Mouse (Mus musculus) myocyte (in vitro differentiated cells): Measurements from ENCODE around the gene Tspan11. TPM values are rescaled to one million over a fixed set of nuclear protein-coding genes. Genes with fewer than 3 reads are reported as not detected.
A peak's percentile ranks its signal among the peaks of the same experiment; 100 is the strongest.

Experiments used
- H3K27me3 ChIP-seq: one replicate; pipeline ENCODE4 v1.6.1; 2011; ENCODE audit not compliant: control insufficient read depth, insufficient read depth, insufficient read length
- H3K36me3 ChIP-seq: one replicate; pipeline ENCODE4 v1.6.1; 2011; ENCODE audit not compliant: control insufficient read depth, insufficient read depth
- H3K4me2 ChIP-seq: one replicate; pipeline ENCODE4 v1.6.1; 2011; ENCODE audit warnings: low read depth, control low read depth
- H3K4me3 ChIP-seq: one replicate; pipeline ENCODE4 v1.5.1; 2011; ENCODE audit warnings: mild to moderate bottlenecking, control low read depth, moderate library complexity
- H3K79me2 ChIP-seq: one replicate; pipeline ENCODE4 v1.6.1; 2011; ENCODE audit not compliant: control insufficient read depth, insufficient read depth
- H3ac ChIP-seq: one replicate; pipeline ENCODE4 v1.6.1; 2011; ENCODE audit not compliant: control insufficient read depth, insufficient read length
- CEBPB ChIP-seq: IDR thresholded peaks from 2 replicates; pipeline ENCODE4 v1.6.1; 2011; ENCODE audit warnings: mild to moderate bottlenecking, moderate library complexity; ENCODE audit not compliant: poor library complexity, insufficient read depth, severe bottlenecking
- E2F4 ChIP-seq: IDR thresholded peaks from one replicate; pipeline ENCODE4 v1.6.1; 2011; ENCODE audit warnings: mild to moderate bottlenecking, control low read depth, moderate library complexity; ENCODE audit not compliant: insufficient read depth
- MAX ChIP-seq: IDR thresholded peaks from one replicate; pipeline ENCODE4 v1.6.1; 2011; ENCODE audit warnings: low read depth, mild to moderate bottlenecking, control low read depth
- MYOD1 ChIP-seq, 3 experiments: IDR thresholded peaks; one replicate each; pipeline ENCODE4 v1.6.1; 2011; ENCODE audit warnings: control low read depth in 2 of 3, low read depth in 2 of 3, mild to moderate bottlenecking in 2 of 3, moderate library complexity in 1 of 3; ENCODE audit not compliant: insufficient read length in 2 of 3, control insufficient read depth in 1 of 3
- MYOG ChIP-seq, 3 experiments: IDR thresholded peaks; one replicate each; pipeline ENCODE4 v1.6.1; 2011; ENCODE audit warnings: control low read depth in 2 of 3, low read depth in 2 of 3, mild to moderate bottlenecking in 2 of 3; ENCODE audit not compliant: insufficient read length in 2 of 3, control insufficient read depth in 1 of 3, insufficient read depth in 1 of 3
- POLR2A ChIP-seq: IDR thresholded peaks from one replicate; pipeline ENCODE4 v1.6.1; 2011; ENCODE audit warnings: low read depth, mild to moderate bottlenecking, control low read depth, moderate library complexity; ENCODE audit not compliant: insufficient read length
- POLR2AphosphoS2 ChIP-seq: IDR thresholded peaks from one replicate; pipeline ENCODE4 v1.6.1; 2011; ENCODE audit warnings: low read depth, control low read depth; ENCODE audit not compliant: insufficient read length
- REST ChIP-seq: IDR thresholded peaks from one replicate; pipeline ENCODE4 v1.6.1; 2011; ENCODE audit warnings: mild to moderate bottlenecking, control low read depth, moderate library complexity; ENCODE audit not compliant: insufficient read depth, insufficient read length
- SRF ChIP-seq: IDR thresholded peaks from one replicate; pipeline ENCODE4 v1.6.1; 2011; ENCODE audit warnings: low read depth; ENCODE audit not compliant: control insufficient read depth, insufficient read length
- TCF12 ChIP-seq: IDR thresholded peaks from one replicate; pipeline ENCODE4 v1.6.1; 2011; ENCODE audit warnings: mild to moderate bottlenecking, control low read depth; ENCODE audit not compliant: poor library complexity, insufficient read depth, severe bottlenecking
- TCF3 ChIP-seq: IDR thresholded peaks from one replicate; pipeline ENCODE4 v1.6.1; 2011; ENCODE audit warnings: low read depth, control low read depth; ENCODE audit not compliant: insufficient read length
- USF1 ChIP-seq: IDR thresholded peaks from one replicate; pipeline ENCODE4 v1.6.1; 2011; ENCODE audit warnings: low read depth, mild to moderate bottlenecking, control low read depth, moderate library complexity
- polyA plus RNA-seq: library from polyadenylated mRNA; unstranded; fragments of >200 nt; fragmentation: generic; extraction: Trizol; gene quantifications from one replicate; pipeline ENCODE4 v1.2.1, GENCODE M21; 2012; ENCODE audit warnings: missing spikeins

Gene Tspan11
- polyA plus RNA-seq, 1 experiment = 1.6 TPM

GRCm38 (mm10) chr6:127945725-127946124, 58.3 kb downstream of the Tspan11 start:
- Histone ChIP-seq H3K79me2 (no peaks in the 10 kb centered on the region), H3K4me3 (no peak overlapping the region), H3K36me3 (no peaks in the 10 kb centered on the region), H3K27me3 (peaks cover 49% of the 10 kb centered on the region), H3K4me2 (no peak overlapping the region), H3ac (no peak overlapping the region)
- TF ChIP-seq POLR2AphosphoS2 (no peak), CEBPB (no peak), TCF12 (no peak), REST (no peak), TCF3 (no peak), E2F4 (no peak), MYOG (IDR thresholded peaks at IDR 0.05; ENCODE audit: control insufficient read depth in 1 of 3, insufficient read depth in 1 of 3, insufficient read length in 2 of 3, low read depth in 2 of 3) (no peak), MAX (no peak), MYOD1 (IDR thresholded peaks at IDR 0.05; ENCODE audit: control insufficient read depth in 1 of 3, insufficient read length in 2 of 3, low read depth in 2 of 3) (no peak), SRF (no peak), POLR2A (no peak), USF1 (no peak)

DNA sequence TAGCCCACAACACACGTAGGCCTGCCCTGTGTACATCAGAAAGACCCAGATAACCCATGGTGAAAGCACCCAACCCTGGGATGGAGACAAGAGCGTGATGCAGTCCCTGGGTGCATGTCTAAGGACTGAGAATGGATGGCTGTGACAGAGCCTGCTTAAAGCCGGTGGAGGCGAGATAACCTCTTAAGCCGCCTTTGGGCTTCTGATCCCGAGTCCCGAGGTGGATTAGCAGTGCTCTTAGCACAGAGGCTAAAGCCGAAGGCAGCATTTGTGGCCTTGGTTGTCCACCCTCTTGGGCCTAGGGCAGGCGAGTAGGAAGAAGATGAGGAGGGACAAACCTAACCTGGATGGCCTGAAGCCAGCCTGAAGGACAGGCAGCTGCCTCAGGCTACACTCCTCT, 61.3 kb downstream of the Tspan11 start:
- no peak overlapping the region for H3K4me3 ChIP-seq
- H3K4me2 ChIP-seq = no peak overlapping the region
- no peak overlapping the region for H3ac ChIP-seq
- H3K27me3 ChIP-seq = peaks cover 66% of the 10 kb centered on the region
- no peaks in the 10 kb centered on the region for H3K36me3 ChIP-seq
- TF ChIP-seq TCF12 (no peak), MYOD1 (IDR thresholded peaks at IDR 0.05; ENCODE audit: control insufficient read depth in 1 of 3, insufficient read length in 2 of 3, low read depth in 2 of 3) (no peak), REST (no peak), POLR2A (no peak), E2F4 (no peak), MYOG (IDR thresholded peaks at IDR 0.05; ENCODE audit: control insufficient read depth in 1 of 3, insufficient read depth in 1 of 3, insufficient read length in 2 of 3, low read depth in 2 of 3) (no peak), POLR2AphosphoS2 (no peak), CEBPB (no peak), USF1 (no peak), MAX (no peak), TCF3 (no peak), SRF (no peak)
- no peaks in the 10 kb centered on the region for H3K79me2 ChIP-seq

DNA sequence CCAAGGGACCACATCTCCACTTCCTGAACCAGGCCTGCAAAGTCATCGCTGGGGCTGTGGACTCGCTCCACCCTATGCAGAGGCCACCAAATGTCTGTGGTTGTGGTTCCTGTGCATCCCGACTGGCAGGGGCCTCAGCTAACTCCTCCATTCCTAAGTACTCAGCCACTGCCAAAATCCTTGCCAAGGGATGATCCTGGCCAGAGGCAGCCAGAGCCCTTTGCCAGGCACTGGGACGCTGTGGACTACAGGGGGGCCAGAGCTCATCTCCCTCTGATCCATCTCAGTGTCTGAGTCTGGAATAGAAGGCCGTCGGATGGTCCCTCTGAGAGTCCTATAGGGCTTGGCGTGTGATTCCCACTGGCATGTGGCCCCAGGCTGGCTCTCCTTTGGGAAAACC, 62.5 kb downstream of the Tspan11 start:
- Histone ChIP-seq H3K36me3 (no peaks in the 10 kb centered on the region), H3K79me2 (no peaks in the 10 kb centered on the region), H3K4me2 (no peak overlapping the region), H3K27me3 (peaks cover 68% of the 10 kb centered on the region), H3ac (no peak overlapping the region), H3K4me3 (no peak overlapping the region)
- TF ChIP-seq POLR2A (no peak), MYOG (IDR thresholded peaks at IDR 0.05; ENCODE audit: control insufficient read depth in 1 of 3, insufficient read depth in 1 of 3, insufficient read length in 2 of 3, low read depth in 2 of 3) (no peak), MYOD1 (IDR thresholded peaks at IDR 0.05; ENCODE audit: control insufficient read depth in 1 of 3, insufficient read length in 2 of 3, low read depth in 2 of 3) (no peak), REST (no peak), USF1 (no peak), POLR2AphosphoS2 (no peak), CEBPB (no peak), MAX (no peak), TCF3 (no peak), TCF12 (no peak), E2F4 (no peak), SRF (no peak)

DNA sequence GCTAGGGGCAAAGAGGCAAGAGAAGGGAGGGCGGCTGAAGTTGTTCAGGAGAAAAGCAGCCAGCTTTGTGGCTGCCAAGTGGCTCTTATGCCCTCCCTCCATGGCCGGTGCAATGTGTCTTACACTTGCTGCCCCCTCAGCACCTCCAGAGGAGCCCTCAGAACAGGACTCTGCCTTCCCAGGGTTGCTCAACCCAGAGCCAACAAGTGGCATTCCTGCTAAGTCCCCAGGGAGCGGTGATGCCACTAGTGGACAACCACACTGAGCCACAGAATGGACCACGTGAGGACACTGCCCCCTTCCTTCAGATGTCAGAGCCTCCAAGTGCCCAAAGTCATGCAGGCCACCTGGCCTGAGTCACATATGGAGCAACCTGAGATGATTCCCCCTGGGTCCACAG, 65.7 kb downstream of the Tspan11 start:
- H3K79me2 ChIP-seq = no peaks in the 10 kb centered on the region
- no peaks in the 10 kb centered on the region for H3K36me3 ChIP-seq
- no peak overlapping the region for H3K4me2 ChIP-seq
- H3ac ChIP-seq = no peak overlapping the region
- H3K27me3 ChIP-seq = peaks cover 53% of the 10 kb centered on the region
- no peak overlapping the region for H3K4me3 ChIP-seq
- TF ChIP-seq TCF3 (no peak), MYOG (IDR thresholded peaks at IDR 0.05; ENCODE audit: control insufficient read depth in 1 of 3, insufficient read depth in 1 of 3, insufficient read length in 2 of 3, low read depth in 2 of 3) (peak in 1 of 3 experiments; percentile 48)

DNA sequence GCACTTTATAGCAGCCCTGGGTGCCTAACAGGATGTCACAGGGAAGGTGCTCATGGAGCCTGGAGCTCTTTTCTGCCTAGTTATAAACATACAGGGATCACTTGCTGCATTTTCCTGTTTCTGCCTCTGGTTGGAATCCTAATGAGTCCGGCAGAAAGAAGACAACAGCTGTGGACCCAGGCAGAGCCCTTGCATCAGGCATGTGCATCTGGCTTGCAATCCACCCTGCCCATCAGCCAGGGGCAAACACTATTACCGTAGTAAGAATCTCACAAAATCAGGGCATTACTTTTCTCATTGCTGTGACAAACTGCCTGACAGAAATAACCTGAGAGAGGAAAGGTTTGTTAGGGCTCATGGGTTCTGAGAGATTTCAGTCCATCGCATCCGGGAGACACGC, 68.8 kb downstream of the Tspan11 start:
- Histone ChIP-seq H3K36me3 (no peaks in the 10 kb centered on the region), H3K4me3 (no peak overlapping the region), H3ac (no peak overlapping the region), H3K27me3 (peaks cover 22% of the 10 kb centered on the region), H3K79me2 (no peaks in the 10 kb centered on the region), H3K4me2 (no peak overlapping the region)
- TF ChIP-seq MYOG (IDR thresholded peaks at IDR 0.05; ENCODE audit: control insufficient read depth in 1 of 3, insufficient read depth in 1 of 3, insufficient read length in 2 of 3, low read depth in 2 of 3) (peak in 1 of 3 experiments; percentile 51), MYOD1 (IDR thresholded peaks at IDR 0.05; ENCODE audit: control insufficient read depth in 1 of 3, insufficient read length in 2 of 3, low read depth in 2 of 3) (peak in 2 of 3 experiments; percentile 21 to 59), TCF12 (peak; percentile 30), CEBPB (no peak)
